Mouse (Mus musculus): Measurements from ENCODE around the gene 2300002M23Rik. TPM values are rescaled to one million over a fixed set of nuclear protein-coding genes. Genes with fewer than 3 reads are reported as not detected.

2300002M23Rik gene
- polyA plus RNA-seq, 1 experiment, result not detected

DNA sequence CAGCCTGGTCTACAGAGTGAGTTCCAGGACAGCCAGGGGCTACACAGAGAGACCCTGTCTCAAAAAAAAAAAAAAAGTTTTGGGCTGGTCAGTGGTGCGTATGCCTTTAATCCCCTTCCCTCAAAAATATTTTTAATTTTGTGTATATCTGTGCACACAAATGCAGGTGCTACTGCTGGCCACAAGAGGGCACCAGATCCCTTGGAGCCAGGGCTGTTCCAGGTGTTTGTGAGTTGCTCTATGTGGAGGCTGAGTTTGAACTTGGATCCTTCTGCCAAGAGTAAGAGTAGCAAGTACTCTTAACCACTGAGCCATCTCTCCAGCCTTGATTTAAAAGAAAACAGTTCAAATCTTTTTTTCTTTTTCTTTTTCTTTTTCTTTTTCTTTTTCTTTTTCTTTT is 15.7 kb downstream of the 2300002M23Rik start:
- Histone ChIP-seq H3K4me1 (ENCODE audit: control insufficient read depth, insufficient read depth, insufficient read length, low read length) (no peaks in the 10 kb centered on the region), H3K27ac (replicated peaks; ENCODE audit: low read depth, low read length) (no peak overlapping the region), H3K4me3 (ENCODE audit: insufficient read depth, low read depth, low read length) (no peak overlapping the region)

GRCm38 (mm10) chr17:35584330-35584937 is 17.2 kb downstream of the 2300002M23Rik start:
- Histone ChIP-seq H3K4me3 (ENCODE audit: insufficient read depth, low read depth, low read length) (no peak overlapping the region), H3K27ac (replicated peaks; ENCODE audit: low read depth, low read length) (no peak overlapping the region), H3K4me1 (ENCODE audit: control insufficient read depth, insufficient read depth, insufficient read length, low read length) (no peaks in the 10 kb centered on the region)

DNA sequence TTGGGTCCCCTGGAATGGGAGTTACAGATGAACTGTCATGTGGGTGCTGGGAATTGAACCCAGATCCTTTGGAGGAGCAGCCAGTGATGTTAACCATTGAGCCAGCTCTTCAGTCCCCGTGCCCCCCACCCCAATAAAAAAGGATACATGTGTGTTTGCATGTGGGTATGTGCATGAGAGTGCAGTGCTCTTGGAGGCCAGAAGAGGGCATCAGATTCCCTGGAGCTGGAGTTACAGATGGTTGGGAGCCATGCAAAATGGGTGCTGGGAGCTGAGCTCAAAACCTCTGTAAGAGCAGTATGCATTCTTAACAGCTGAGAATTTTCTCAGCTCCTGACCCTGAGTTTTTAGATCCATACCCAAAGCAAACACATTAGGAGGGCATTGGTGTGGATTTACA is 20.0 kb downstream of the 2300002M23Rik start:
- Histone ChIP-seq H3K4me3 (ENCODE audit: insufficient read depth, low read depth, low read length) (no peak overlapping the region), H3K27ac (replicated peaks; ENCODE audit: low read depth, low read length) (no peak overlapping the region), H3K4me1 (ENCODE audit: control insufficient read depth, insufficient read depth, insufficient read length, low read length) (no peaks in the 10 kb centered on the region)

DNA sequence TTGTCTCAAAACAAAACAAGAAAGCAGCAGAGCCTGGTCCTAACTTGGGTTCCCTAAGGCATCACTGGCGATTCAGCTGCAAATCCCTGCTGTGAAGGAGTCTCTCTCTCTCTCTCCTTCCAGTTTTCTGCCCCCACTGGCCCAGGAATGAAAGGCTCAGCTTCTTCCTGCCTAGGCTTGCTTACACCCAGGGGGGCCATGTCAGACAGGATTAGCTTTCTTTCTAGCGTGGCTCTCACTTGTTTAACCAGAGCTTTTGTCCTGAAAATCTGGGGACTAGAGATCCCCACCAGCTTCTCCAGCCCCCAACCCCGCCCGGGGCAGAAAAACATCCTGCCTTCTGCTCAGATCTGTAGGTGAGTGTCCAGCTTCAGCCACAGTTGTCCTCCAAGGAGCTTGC is 21.1 kb downstream of the 2300002M23Rik start:
- Histone ChIP-seq H3K27ac (replicated peaks; ENCODE audit: low read depth, low read length) (no peak overlapping the region), H3K4me1 (ENCODE audit: control insufficient read depth, insufficient read depth, insufficient read length, low read length) (no peaks in the 10 kb centered on the region), H3K4me3 (ENCODE audit: insufficient read depth, low read depth, low read length) (no peak overlapping the region)

DNA sequence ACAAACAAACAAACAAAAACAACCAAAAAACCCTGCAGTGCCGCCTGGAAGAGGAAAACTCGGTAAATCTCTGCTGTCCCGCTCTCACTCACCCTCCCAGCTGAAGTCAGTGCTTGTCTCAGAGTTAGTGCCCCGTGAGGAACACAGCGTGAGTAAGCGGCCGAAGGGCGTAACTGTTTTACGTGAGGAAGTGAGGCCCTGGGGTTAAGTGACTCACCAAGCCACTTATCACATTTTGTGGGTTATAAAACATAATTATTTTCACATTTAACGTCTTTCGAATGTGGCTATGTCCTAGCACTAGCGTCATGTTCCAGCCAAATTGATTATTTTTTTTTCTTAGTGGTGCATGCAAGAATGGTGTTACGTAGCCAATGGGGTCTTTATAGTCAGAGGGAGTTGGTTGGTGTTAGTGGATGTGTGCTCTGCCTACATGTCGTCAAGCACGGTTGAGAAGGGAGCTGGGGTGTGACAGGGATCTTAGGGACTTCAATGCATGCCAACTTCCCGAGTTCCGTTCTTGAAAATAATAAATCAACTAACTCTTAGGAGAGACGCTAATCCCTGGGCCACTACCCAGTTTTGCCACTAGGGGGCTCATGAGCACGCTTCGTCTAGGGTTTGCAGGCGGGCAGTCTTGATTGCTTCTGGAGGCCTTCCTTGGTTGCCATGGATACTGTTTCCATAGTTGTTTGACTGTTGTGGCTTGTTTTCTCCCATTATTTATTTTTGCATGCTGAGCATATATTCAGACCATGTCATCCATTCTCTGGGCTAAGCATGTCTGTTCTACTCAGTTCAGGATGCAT is 23.4 kb downstream of the 2300002M23Rik start:
- Histone ChIP-seq H3K4me1 (ENCODE audit: control insufficient read depth, insufficient read depth, insufficient read length, low read length) (no peaks in the 10 kb centered on the region), H3K27ac (replicated peaks; ENCODE audit: low read depth, low read length) (no peak overlapping the region), H3K4me3 (ENCODE audit: insufficient read depth, low read depth, low read length) (no peak overlapping the region)

- H3K27ac ChIP-seq (replicated peaks; ENCODE audit: low read depth, low read length), result no peak overlapping the region
- no peak overlapping the region for H3K4me3 ChIP-seq (ENCODE audit: insufficient read depth, low read depth, low read length)
- no peaks in the 10 kb centered on the region for H3K4me1 ChIP-seq (ENCODE audit: control insufficient read depth, insufficient read depth, insufficient read length, low read length)
These were observed 23.9 kb downstream of the 2300002M23Rik start for GRCm38 (mm10) chr17:35591219-35591578.

DNA sequence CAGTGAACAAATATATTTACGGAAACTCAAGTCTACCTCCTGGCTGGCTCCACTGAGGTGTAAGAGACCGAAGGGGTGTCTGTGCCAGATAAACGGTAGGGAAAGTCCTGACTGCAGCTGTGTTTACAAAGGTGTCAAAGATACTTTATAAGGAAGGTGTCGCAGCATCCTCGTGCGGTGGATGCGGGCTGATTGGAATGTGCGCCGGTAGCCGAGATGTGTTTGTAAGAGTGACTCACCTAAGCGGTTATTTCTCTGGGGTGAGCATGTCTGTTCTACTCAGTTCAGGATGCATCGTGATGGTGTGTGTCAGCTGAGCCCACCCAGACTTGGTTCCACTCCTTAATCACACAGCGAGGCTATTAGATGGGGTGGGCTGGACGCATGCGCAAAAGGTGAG is 24.5 kb downstream of the 2300002M23Rik start:
- no peaks in the 10 kb centered on the region for H3K4me1 ChIP-seq (ENCODE audit: control insufficient read depth, insufficient read depth, insufficient read length, low read length)
- no peak overlapping the region for H3K4me3 ChIP-seq (ENCODE audit: insufficient read depth, low read depth, low read length)
- no peak overlapping the region for H3K27ac ChIP-seq (replicated peaks; ENCODE audit: low read depth, low read length)

DNA sequence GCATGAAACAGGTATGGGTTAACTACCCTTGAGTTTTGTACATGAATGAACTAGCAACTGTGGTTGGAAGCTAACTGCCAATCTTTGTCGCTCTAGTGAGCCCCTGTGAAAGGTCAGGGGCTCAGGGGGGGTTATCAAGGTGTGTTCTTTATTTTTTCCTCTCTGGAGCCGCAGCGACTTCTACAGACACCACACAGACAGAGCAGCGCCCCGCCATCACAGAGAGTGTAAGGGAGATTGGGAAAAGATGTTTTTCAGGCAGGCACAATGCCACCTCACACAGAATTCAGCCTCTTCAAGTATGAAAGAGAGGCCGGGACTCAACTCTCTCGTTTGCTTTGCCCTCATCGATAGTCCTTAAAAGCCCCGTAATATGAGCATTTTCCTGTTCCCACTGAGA is 24.9 kb downstream of the 2300002M23Rik start:
- Histone ChIP-seq H3K27ac (replicated peaks; ENCODE audit: low read depth, low read length) (no peak overlapping the region), H3K4me3 (ENCODE audit: insufficient read depth, low read depth, low read length) (no peak overlapping the region), H3K4me1 (ENCODE audit: control insufficient read depth, insufficient read depth, insufficient read length, low read length) (no peaks in the 10 kb centered on the region)

GRCm38 (mm10) chr17:35593786-35594185 is 26.5 kb downstream of the 2300002M23Rik start:
- Histone ChIP-seq H3K27ac (replicated peaks; ENCODE audit: low read depth, low read length) (no peak overlapping the region), H3K4me3 (ENCODE audit: insufficient read depth, low read depth, low read length) (no peak overlapping the region), H3K4me1 (ENCODE audit: control insufficient read depth, insufficient read depth, insufficient read length, low read length) (no peaks in the 10 kb centered on the region)

DNA sequence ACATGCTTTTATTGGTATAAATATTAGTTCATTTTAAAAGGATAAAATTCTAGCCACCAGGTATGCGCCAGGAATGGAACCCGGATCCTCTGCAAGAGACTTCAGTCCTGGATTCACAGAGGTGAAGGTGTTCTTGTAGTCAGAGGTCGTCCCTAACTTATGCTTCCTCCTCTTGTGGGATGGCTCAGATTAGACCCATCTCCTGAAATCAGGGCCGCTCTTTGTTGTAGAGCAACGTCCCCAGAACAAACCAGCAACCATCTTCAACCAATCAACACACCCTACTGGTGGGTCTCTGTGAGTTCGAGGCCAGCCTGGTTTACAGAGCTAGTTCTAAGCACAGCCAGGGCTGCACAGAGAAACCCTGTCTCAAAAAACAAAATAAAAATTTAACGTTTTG is 27.2 kb downstream of the 2300002M23Rik start:
- Histone ChIP-seq H3K4me3 (ENCODE audit: insufficient read depth, low read depth, low read length) (no peak overlapping the region), H3K4me1 (ENCODE audit: control insufficient read depth, insufficient read depth, insufficient read length, low read length) (no peaks in the 10 kb centered on the region), H3K27ac (replicated peaks; ENCODE audit: low read depth, low read length) (no peak overlapping the region)

- H3K4me3 ChIP-seq (ENCODE audit: insufficient read depth, low read depth, low read length), result no peak overlapping the region
- no peak overlapping the region for H3K27ac ChIP-seq (replicated peaks; ENCODE audit: low read depth, low read length)
- no peaks in the 10 kb centered on the region for H3K4me1 ChIP-seq (ENCODE audit: control insufficient read depth, insufficient read depth, insufficient read length, low read length)
These were observed 30.1 kb downstream of the 2300002M23Rik start for GRCm38 (mm10) chr17:35597399-35597798.

DNA sequence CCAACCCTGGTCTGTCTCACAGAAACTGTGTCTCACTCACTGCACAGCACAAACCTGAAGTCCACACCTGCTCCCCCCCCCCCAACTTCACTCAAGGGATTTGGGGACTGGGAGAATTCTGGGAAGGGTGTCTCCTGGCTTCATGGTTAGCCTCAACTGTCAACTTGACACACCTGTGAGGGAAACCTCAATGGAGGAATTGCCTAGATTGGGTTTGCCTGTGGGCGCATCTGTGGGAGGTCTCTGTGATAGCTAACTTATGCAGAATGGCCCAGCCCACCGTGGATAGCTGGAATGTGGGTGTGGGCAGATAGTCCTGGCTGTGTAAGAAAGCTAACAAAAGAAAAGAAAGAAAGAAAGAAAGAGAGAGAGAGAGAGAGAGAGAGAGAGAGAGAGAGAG is 34.0 kb downstream of the 2300002M23Rik start, which contains the start of gene Sfta2:
Gene Sfta2 (plus strand): TSS at position 301 of the 400 bp plus-strand sequence.
- H3K4me3 ChIP-seq (ENCODE audit: insufficient read depth, low read depth, low read length), result no peak within 1 kb of the TSS
- no peaks in the 10 kb centered on the region for H3K4me1 ChIP-seq (ENCODE audit: control insufficient read depth, insufficient read depth, insufficient read length, low read length)
- H3K27ac ChIP-seq (replicated peaks; ENCODE audit: low read depth, low read length), result no peak within 1 kb of the TSS

DNA sequence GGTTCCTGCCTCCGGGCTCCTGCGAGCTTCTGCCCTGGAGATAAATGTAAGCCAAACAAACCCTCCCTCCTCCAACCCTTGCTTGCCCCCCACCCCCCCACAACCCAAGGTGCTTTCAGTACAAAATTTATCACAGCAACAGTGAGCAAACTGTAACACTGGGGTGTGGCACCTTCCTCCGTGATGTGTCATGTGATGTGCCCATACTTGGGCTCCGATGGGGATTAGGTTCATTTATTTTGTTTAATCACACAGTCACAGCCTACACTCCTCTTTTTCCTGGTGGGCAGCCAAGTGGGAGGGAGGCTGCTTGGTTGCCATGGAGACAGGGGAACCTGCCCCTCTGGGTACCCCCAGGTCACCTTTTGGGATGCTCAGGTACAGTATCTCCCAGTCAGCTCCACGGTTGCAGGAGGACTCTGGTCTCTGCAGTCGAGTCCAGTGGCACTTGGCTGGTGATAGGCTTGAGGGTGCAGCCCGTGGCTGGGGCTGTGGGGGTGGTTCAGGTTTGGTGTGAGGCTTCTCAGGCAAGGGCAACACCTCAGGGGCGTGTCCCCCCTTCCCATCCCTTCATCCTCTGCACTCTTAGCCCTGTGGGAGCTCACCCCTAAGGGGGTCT is 34.6 kb downstream of the 2300002M23Rik start:
- no peaks in the 10 kb centered on the region for H3K4me1 ChIP-seq (ENCODE audit: control insufficient read depth, insufficient read depth, insufficient read length, low read length)
- no peak overlapping the region for H3K4me3 ChIP-seq (ENCODE audit: insufficient read depth, low read depth, low read length)
- no peak overlapping the region for H3K27ac ChIP-seq (replicated peaks; ENCODE audit: low read depth, low read length)

DNA sequence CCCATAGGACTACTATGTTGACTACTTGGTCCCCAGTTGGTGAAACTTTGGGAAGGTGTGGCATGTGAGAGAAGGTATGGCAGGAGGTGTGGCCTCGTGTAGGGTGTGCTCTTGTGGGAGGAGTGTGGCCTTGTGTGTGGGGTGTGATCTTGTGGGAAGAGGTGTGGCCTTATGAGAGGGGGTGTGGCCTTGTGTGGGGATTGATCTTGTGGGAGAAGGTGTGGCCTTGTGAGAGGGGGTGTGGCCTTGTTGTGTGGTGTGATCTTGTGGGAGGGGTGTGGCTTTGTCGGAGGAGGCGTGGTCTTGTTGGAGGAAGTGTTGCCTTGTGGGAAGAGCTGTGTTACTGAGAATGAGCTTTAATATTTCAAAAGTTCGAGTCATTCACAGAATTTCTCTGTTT is 49.9 kb downstream of the 2300002M23Rik start:
- no peaks in the 10 kb centered on the region for H3K4me1 ChIP-seq (ENCODE audit: control insufficient read depth, insufficient read depth, insufficient read length, low read length)

More for the DNA sequence above, 49.9 kb downstream of the 2300002M23Rik start:
- no peak overlapping the region for H3K4me3 ChIP-seq (ENCODE audit: insufficient read depth, low read depth, low read length)
- no peak overlapping the region for H3K27ac ChIP-seq (replicated peaks; ENCODE audit: low read depth, low read length)

All from brown adipose tissue, adult 24 weeks (tissue).